Mouse (Mus musculus) midbrain, postnatal 0 days (tissue): ENCODE measurements around the gene Pla2g5. TPM values are rescaled to one million over a fixed set of nuclear protein-coding genes. Genes with fewer than 3 reads are reported as not detected.

Experiments used
- ATAC-seq: fragments of 200-750 bp; cut with Nextera tagmentation; 2 replicates; pipeline ENCODE4 v1.8.0; 2017; ENCODE audit warnings: moderate number of reproducible peaks, mild to moderate bottlenecking, moderate TSS enrichment, moderate library complexity; ENCODE audit not compliant: low FRiP score
- DNase-seq: peaks from one replicate; pipeline ENCODE4 v3.0.0-alpha.2; 2015; ENCODE audit warnings: low spot score
- H3K27ac ChIP-seq: fragments of 300-500 bp; sonication (generic); 2 replicates; pipeline ENCODE4 v1.5.1; 2014; ENCODE audit warnings: low read depth, mild to moderate bottlenecking, low read length, mixed read lengths
- H3K27me3 ChIP-seq: fragments of 300-500 bp; sonication (generic); 2 replicates; pipeline ENCODE4 v1.6.1; 2014; ENCODE audit warnings: low read length, control low read depth, mixed read lengths; ENCODE audit not compliant: insufficient read depth
- H3K36me3 ChIP-seq: fragments of 300-500 bp; sonication (generic); 2 replicates; pipeline ENCODE4 v1.6.1; 2014; ENCODE audit warnings: low read length, control low read depth, mixed read lengths; ENCODE audit not compliant: insufficient read depth
- H3K4me1 ChIP-seq: fragments of 300-500 bp; sonication (generic); 2 replicates; pipeline ENCODE4 v1.6.1; 2014; ENCODE audit warnings: mild to moderate bottlenecking, control low read depth, antibody characterized with exemption, low read length, mixed read lengths; ENCODE audit not compliant: insufficient read depth
- H3K4me2 ChIP-seq: fragments of 300-500 bp; sonication (generic); 2 replicates; pipeline ENCODE4 v1.6.1; 2014; ENCODE audit warnings: low read depth, mild to moderate bottlenecking, low read length, mixed read lengths; ENCODE audit not compliant: poor library complexity, severe bottlenecking
- H3K4me3 ChIP-seq: fragments of 300-500 bp; sonication (generic); 2 replicates; pipeline ENCODE4 v1.5.1; 2014; ENCODE audit warnings: low read depth, mild to moderate bottlenecking, low read length, moderate library complexity
- H3K9ac ChIP-seq: fragments of 300-500 bp; sonication (generic); replicated peaks from 2 replicates; pipeline ENCODE4 v1.6.1; 2014; ENCODE audit warnings: mild to moderate bottlenecking, low read length, moderate library complexity, mixed read lengths; ENCODE audit not compliant: poor library complexity, severe bottlenecking
- H3K9me3 ChIP-seq: fragments of 300-500 bp; sonication (generic); 2 replicates; pipeline ENCODE4 v1.6.1; 2016; ENCODE audit warnings: low read length, control low read depth
- CTCF ChIP-seq: IDR thresholded peaks from 2 replicates; pipeline ENCODE4 v1.5.1; 2016; ENCODE audit warnings: antibody characterized with exemption, mild to moderate bottlenecking
- WGBS: fragments of 180-500 bp; shearing (Covaris S2); extraction: QIAGEN DNeasy Blood & Tissue Kit; methylation state at CpG from one replicate; pipeline ENCODE4 v1.1.7; 2014; 5-methylcytosine and 5-hydroxymethylcytosine counted together
- polyA plus RNA-seq: library from polyadenylated mRNA; unstranded; fragments of >200 nt; fragmentation: Nextera tagmentation; extraction: Ambion mirVana; gene quantifications from 2 replicates; pipeline ENCODE4 v1.2.1, GENCODE M21; 2015
- total RNA-seq: library from RNA; depleted of rRNA; stranded (reverse); fragments of >200 nt; gene quantifications from 2 replicates; pipeline ENCODE4 v1.2.3, GENCODE M21; 2014

Gene Pla2g5
- total and polyA plus RNA-seq, 2 experiments from 2014 or later, result 0.64 to 2.5 TPM

DNA sequence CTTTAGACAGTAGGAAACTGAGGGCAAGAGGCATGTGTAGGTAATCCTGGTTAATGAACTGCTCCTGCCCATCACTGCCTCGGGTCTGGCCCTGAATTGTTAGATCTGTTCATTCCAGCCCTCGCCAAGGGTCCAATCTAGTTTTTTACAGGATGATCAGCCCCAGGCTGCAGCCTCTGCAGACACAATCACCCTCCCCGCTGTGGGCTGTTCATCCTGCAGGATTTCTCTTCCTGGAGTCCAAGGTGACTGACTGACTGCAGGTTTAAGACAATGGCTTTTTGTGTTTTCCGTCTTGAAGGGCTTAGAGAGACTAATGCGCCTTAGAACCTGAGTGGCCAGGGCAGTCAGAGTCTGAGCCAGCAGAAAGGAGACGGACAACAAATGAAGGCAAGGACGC is 25.9 kb upstream of the Pla2g5 start:
- no peak overlapping the region for H3K27ac ChIP-seq

GRCm38 (mm10) chr4:138884261-138884660 is 21.0 kb upstream of the Pla2g5 start:
- H3K36me3 ChIP-seq, result no peaks in the 10 kb centered on the region
- 5% methylated on average over 6 of the region's 6 CpGs for WGBS
- no peaks in the 10 kb centered on the region for H3K27me3 ChIP-seq
- no peaks in the 10 kb centered on the region for H3K4me1 ChIP-seq
- no peaks in the 10 kb centered on the region for H3K9me3 ChIP-seq
- DNase-seq (peak; percentile 88), ATAC-seq (peak; percentile 54; the same call in 1 of the 2 replicates)
- no peak overlapping the region for H3K4me3 ChIP-seq
- H3K27ac ChIP-seq, result no peak overlapping the region
- peak; percentile 95 for TF ChIP-seq CTCF
- no peak overlapping the region for H3K4me2 ChIP-seq
- H3K9ac ChIP-seq, result no peak overlapping the region

More for the DNA sequence above, 25.9 kb upstream of the Pla2g5 start:
- no peak overlapping the region for H3K4me2 ChIP-seq
- no peaks in the 10 kb centered on the region for H3K4me1 ChIP-seq
- no peak for ATAC-seq
- H3K9me3 ChIP-seq, result no peaks in the 10 kb centered on the region
- H3K27me3 ChIP-seq, result no peaks in the 10 kb centered on the region
- no peak for DNase-seq
- TF ChIP-seq CTCF, result no peak
- peaks cover 24% of the 10 kb centered on the region for H3K36me3 ChIP-seq
- 28% methylated on average over 7 of the region's 7 CpGs for WGBS
- no peak overlapping the region for H3K4me3 ChIP-seq
- no peak overlapping the region for H3K9ac ChIP-seq

DNA sequence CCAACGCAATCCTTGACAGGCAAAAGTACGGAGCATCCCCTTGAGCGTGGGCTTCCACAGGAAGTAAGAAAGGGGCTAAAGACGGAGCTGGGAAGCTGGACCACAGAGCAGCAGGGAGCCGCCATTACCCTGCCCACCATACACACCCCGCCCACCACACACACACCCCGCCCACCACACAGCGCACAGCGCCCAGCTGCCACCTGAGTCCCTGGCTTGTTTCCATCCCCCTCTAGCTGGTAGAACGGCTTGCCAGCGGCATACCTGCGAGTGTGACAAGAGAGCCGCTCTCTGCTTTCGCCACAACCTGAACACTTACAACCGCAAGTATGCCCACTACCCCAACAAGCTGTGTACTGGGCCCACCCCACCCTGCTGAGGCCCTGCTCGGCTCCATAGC is 18.9 kb upstream of the Pla2g5 start:
- H3K27ac ChIP-seq, result no peak overlapping the region
- peak; percentile 19 for DNase-seq
- no peak overlapping the region; the same call in 1 of the 2 replicates for H3K4me2 ChIP-seq
- TF ChIP-seq CTCF, result no peak
- 0 out of 2 replicates have a peak overlapping the region, but pooled peaks have one; percentile 19 for H3K9ac ChIP-seq
- 9% methylated on average over 15 of the region's 16 CpGs for WGBS
- no peak for ATAC-seq
- H3K9me3 ChIP-seq, result no peaks in the 10 kb centered on the region
- H3K27me3 ChIP-seq, result no peaks in the 10 kb centered on the region
- no peaks in the 10 kb centered on the region for H3K36me3 ChIP-seq
- H3K4me3 ChIP-seq, result no peak overlapping the region
- no peaks in the 10 kb centered on the region for H3K4me1 ChIP-seq

DNA sequence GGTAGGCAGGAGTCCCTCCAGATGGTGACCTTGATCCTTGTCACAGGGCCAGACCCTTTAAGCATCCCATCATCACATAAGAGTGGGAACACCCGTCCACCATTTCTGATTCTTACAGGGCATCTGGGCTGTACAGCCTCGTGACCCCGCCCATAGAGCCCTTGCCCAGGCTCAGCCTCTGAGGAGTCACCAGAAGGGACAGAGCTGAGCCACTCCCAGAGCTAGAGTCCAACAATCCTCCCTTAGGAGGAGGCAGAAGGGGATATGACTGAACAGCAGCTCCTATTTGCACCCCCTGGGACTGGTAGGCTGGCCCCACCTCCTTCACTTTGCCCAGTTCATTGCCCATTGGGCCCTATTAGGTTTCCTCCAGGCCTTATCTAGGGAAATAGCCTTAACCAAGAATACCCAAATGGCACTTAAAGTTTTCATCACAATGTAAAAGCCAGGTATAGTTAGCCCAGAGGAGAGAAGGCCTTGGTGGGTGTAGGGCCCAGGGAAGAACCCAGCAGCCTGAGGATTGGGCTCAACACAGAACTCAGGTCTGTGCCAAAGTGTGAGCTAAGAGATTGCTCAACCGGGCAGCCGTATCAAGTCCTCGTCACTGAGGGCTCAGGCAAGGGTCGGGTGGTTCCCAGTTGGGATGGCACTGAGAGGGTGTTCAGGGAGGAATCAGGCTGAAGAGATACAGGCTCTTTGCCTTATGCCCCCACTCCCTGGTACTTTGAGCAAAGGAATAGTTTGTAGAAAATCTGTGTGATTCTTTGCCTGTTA is 17.7 kb upstream of the Pla2g5 start:
- no peaks in the 10 kb centered on the region for H3K27me3 ChIP-seq
- 85% methylated on average over 7 of the region's 7 CpGs for WGBS
- H3K36me3 ChIP-seq, result no peaks in the 10 kb centered on the region
- H3K4me1 ChIP-seq, result no peaks in the 10 kb centered on the region
- H3K9ac ChIP-seq, result no peak overlapping the region
- TF ChIP-seq CTCF, result no peak
- no peak overlapping the region for H3K4me2 ChIP-seq
- no peaks in the 10 kb centered on the region for H3K9me3 ChIP-seq
- ATAC-seq (no peak), DNase-seq (no peak)
- no peak overlapping the region for H3K4me3 ChIP-seq
- H3K27ac ChIP-seq, result no peak overlapping the region

- Histone ChIP-seq H3K4me2 (no peak overlapping the region), H3K36me3 (no peaks in the 10 kb centered on the region), H3K27me3 (no peaks in the 10 kb centered on the region), H3K9ac (no peak overlapping the region), H3K4me3 (no peak overlapping the region), H3K27ac (no peak overlapping the region), H3K9me3 (no peaks in the 10 kb centered on the region), H3K4me1 (no peaks in the 10 kb centered on the region)
- WGBS, result 91% methylated on average over 11 of the region's 11 CpGs
- TF ChIP-seq CTCF, result no peak
- no peak for ATAC-seq
- no peak for DNase-seq
Observed at GRCm38 (mm10) chr4:138879808-138880207, 16.5 kb upstream of the Pla2g5 start.

GRCm38 (mm10) chr4:138878783-138879182 is 15.5 kb upstream of the Pla2g5 start:
- DNase-seq, result no peak
- H3K4me1 ChIP-seq, result no peaks in the 10 kb centered on the region
- WGBS, result 71% methylated on average over 8 of the region's 8 CpGs
- H3K4me2 ChIP-seq, result no peak overlapping the region
- no peak for ATAC-seq
- H3K9me3 ChIP-seq, result no peaks in the 10 kb centered on the region
- no peak overlapping the region for H3K4me3 ChIP-seq
- TF ChIP-seq CTCF, result no peak
- H3K27me3 ChIP-seq, result no peaks in the 10 kb centered on the region
- H3K9ac ChIP-seq, result no peak overlapping the region
- no peaks in the 10 kb centered on the region for H3K36me3 ChIP-seq
- H3K27ac ChIP-seq, result no peak overlapping the region
